Mouse (Mus musculus): ENCODE measurements around the gene Scube2.

DNA sequence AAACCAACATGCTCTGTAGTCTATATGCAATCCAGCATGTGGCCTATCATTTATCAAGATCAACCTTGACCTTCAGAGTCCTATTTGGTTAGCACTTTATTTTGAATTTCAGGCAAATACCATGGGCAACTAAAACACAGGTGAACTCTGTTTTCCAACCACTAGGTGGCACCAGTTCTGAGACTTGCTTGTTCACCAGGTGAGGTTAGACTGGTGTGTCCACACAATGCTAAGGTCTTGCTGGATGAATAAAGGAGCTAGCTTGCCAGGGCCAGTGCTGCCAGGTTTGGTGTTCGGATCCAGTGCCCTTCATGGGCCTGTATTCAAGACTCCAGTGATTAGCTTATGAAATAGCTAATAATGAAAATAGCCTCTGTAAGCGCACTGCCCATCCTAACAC lies 72.7 kb downstream of the Scube2 start:
- TF ChIP-seq EP300 (IDR thresholded peaks at IDR 0.05; ENCODE audit: low read depth in 1 of 2, low read length in 2 of 2), result no peak
- TF ChIP-seq POLR2A (IDR thresholded peaks at IDR 0.05; ENCODE audit: control insufficient read depth in 1 of 2, insufficient read depth in 1 of 2, low read depth in 1 of 2, low read length in 2 of 2, poor library complexity in 1 of 2), result no peak
- peak; percentile 65 to 92 (median 79) for TF ChIP-seq CTCF (IDR thresholded peaks at IDR 0.05 in 2 of 3, conservative IDR thresholded peaks at IDR 0.05 in 1 of 3; ENCODE audit: control insufficient read depth in 1 of 3, insufficient read depth in 1 of 3, low read depth in 2 of 3, low read length in 3 of 3, poor library complexity in 1 of 3, severe bottlenecking in 1 of 3)
- TF ChIP-seq POLR2AphosphoS2 (IDR thresholded peaks at IDR 0.05; ENCODE audit: low read length), result no peak
